Mouse (Mus musculus) ovary, adult 18-20 months (tissue): Measurements from ENCODE around the gene Tspan32.

ENCODE experiments used
- DNase-seq: peaks from one replicate; pipeline ENCODE4 v3.0.0; 2022; ENCODE audit warnings: low spot score, mixed read lengths

Gene Tspan32

GRCm38 (mm10) chr7:143033581-143033980 is 28.7 kb downstream of the Tspan32 start:
- DNase-seq = no peak

- DNase-seq = no peak
Measured at GRCm38 (mm10) chr7:143034112-143034511, 29.3 kb downstream of the Tspan32 start.

GRCm38 (mm10) chr7:143034519-143035450 is 29.9 kb downstream of the Tspan32 start:
- no peak for DNase-seq

- no peak for DNase-seq
Measured at GRCm38 (mm10) chr7:143036787-143037186, 31.9 kb downstream of the Tspan32 start.

DNA sequence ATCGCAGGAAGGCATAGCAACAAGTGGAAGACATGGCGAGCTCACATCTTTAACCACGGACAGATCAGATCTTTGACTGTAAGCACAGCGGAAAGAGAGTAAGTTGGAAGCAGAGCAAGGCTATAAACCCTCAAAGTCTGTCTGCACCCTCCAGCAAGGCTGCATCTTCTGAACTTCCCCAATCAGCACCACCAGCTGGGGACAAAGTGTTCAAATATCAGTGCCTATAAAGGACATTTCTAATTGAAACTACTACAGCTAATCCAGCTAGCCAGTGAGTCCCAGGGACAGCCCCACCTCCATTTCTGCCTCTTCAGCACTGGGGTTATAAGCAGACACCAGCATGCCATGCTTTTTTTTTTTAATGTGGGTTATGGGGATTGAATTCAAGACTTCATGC is 32.5 kb downstream of the Tspan32 start:
- DNase-seq = no peak

DNA sequence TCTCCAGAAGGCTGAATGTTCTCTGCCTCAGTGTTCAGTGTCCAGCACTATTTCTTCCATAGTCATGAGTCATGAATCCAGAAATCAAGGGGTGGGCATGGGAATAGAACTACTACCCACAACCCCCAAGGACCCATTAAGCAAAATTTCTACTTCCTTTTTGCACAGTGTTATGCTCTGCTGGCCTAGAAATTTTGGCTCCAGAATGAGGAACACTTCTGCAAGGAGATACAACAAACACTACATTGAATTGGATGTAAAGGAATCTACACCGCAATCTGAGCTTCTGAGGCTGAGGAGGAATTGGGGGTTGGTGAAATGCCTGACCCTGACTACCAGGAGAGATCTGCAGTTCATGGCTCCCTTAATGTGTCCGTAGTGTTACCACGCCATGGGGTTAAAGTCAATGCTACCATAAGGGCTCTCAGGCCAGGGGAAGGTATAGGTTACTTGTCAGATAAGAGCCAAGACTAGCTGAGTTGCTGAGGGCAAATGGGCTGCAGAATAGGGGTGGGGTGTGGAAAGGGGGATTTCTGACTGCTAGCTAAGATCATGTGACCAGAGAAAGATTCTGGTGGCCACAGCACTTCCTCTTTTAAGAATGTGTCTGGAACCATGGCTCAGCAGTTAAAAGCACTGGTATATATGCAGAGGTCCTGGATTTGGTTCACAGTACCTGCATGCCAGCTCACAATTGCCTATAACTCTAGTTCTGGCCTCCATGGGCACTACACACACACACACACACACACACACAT is 33.5 kb downstream of the Tspan32 start:
- DNase-seq = no peak

GRCm38 (mm10) chr7:143040561-143040960 is 35.7 kb downstream of the Tspan32 start:
- no peak for DNase-seq

GRCm38 (mm10) chr7:143041138-143041822 is 36.4 kb downstream of the Tspan32 start:
- no peak for DNase-seq

- peak; percentile 80 for DNase-seq
Measured at GRCm38 (mm10) chr7:143042089-143042488, 37.2 kb downstream of the Tspan32 start.

- no peak for DNase-seq
Measured at GRCm38 (mm10) chr7:143042897-143043300, 38.1 kb downstream of the Tspan32 start.

DNA sequence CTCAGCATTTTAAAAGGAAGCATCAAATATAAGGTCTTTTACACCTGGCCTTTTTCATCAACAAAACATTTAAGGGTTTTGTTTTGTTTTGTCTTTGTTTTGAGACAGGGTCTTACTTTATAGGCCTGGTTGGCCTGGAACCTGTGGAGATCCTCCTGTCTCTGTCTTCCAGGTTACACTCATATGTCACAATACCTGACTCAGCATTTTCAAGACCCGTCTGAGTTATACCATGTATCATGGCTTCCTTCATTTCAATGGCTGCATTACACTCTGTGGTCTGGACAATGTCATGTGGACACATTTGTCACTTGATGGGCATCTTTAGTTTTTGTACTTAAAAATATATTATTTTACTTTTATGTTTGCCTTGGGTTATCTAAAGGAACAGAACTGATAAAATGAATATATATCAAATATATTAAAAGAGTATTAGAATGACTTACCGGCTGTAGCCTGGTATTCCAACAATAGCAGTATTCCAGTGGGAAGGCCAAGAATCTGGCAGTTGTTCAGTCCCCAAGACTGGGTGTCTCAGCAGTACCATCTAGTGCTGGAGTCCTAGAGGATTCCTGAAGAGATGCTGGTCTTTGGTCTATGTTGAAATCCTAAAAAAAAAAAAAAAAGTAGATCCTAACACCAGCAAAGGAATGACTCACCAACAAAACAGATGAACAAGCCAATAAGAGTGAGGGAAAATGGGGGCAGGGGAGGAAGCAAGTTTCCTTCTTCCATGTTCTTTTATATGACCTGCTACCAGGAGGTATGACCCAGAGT is 39.4 kb downstream of the Tspan32 start:
- no peak for DNase-seq

DNA sequence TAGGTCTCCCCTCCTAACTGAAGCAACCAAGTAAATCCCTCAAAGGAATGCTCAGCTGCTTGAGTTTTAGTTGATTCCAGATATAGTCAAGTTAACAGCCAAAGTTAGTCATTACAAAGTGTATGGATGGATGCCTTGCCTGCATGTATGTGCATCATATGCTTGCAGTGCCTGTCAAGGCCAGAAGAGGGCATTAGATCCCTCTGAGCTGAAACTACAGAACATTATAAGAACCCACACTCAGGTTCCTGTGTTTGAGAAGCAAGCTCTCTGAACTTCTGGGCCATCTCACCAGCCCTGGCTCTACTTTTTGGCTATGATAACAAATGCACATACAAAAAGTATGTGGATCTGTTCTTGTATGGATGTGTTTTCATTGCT is 40.0 kb downstream of the Tspan32 start:
- DNase-seq = no peak

DNA sequence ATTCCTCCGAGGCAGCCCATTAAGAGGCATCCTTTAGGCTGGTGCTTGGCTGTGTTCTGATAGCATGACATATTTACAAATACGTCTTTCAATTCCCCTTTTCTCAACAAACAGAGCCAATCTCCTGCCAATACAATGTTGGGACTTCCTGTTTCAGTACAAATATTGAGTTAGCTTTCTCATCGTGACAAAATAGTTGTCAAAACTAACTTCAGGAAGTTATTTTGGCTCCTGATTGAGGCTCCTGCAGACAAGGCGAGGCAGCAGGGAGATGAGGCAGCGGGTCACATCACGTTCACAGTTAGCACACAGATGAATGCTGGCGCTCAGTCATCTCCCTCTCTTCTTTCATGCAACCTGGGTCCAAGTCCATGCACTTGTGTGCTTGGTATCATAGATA is 41.5 kb downstream of the Tspan32 start:
- no peak for DNase-seq

- DNase-seq = peak; percentile 42
Measured at GRCm38 (mm10) chr7:143049331-143049730, 44.5 kb downstream of the Tspan32 start.

DNA sequence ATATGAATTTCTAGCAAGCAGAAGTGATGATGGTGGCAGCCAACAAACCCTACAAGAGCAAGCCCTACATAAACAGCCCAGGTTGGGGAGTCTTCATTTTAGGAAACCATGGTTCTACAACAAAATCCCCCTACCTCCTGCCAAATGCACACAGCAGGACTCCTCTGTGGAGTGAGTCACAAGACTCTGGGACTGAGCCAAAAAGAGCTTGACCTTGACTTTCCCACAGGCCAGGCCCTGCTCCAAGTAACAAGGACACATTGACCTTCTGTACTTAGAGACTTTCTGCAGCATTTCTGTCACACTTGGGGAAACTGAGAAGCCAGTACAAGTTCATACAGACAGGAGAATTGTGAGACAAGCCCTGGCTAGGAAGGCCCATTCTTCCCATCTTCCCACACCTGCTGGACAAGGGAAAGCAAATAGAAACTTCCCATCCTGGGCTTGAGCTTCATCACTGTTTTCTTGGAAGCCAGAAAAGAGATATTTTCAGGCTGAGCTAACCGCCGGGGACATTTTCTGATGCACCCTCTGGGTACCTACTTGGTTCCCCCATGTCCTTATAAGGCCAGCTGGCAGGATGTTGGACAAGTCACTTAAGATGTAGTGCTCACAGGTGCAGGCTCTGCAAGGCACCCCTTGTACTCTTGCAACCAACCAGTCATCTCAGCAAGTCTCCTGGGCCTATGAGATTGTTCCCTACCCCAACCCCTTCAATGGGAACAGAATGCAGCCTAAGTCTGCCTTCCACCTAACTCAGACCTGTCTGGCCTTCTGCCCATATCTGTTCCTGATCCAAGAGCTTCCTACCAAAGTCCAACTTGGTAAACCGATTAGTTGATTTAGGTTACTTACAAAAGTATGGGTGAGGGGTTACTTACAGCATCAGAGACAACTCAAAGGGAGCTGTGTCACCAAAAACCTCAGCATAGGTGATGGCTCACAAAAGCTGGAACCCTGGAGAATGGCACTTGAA is 45.3 kb downstream of the Tspan32 start:
- peak; percentile 73 for DNase-seq

GRCm38 (mm10) chr7:143051316-143051715 is 46.5 kb downstream of the Tspan32 start:
- DNase-seq = no peak

- peak; percentile 78 for DNase-seq
Measured at GRCm38 (mm10) chr7:143052626-143053007, 47.8 kb downstream of the Tspan32 start, which contains the start of gene Cd81. Gene Cd81 (plus strand): TSS chr7:143052739.

DNA sequence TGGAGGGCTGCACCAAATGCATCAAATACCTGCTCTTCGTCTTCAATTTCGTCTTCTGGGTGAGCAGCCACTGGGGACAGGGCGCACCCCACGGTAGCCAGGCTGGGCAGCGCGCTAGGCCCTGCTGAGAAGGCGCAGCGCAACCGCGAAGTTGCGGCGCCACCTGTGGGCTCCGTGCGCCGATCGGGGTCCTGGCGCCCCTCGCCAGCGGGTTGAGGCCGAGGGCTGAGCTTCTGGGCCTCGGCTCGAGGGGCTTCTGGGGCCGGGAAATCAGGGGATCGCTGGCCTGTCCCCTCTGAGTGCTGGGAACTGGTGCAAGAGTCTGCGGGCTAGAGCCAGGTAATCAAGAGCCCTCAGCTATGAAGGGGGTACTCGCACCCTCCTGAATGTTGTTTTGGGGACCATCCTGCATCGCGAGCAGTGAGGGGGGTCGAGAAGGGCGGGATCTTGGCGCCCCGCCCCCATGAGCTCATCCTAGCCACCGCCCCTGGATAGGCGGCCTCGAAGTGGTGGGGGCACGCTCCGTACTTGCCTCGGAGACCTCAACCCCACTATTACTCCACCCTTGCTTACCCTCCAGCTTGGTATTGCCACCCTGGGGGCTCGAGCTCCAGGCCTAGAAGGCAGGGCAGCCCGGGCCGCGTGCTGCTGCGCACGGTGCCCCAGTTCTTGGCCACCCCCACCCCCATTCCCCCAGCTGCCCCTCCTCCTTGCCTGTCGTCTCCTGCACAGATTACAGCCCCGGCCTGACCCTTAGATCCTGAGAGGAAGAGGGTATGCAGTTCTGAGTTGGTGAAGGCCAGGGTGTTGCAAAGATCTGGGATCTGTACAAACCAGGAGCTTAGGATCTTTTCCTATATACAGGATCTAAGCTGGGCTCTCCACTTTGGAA is 48.4 kb downstream of the Tspan32 start:
- DNase-seq = peak; percentile 61

DNA sequence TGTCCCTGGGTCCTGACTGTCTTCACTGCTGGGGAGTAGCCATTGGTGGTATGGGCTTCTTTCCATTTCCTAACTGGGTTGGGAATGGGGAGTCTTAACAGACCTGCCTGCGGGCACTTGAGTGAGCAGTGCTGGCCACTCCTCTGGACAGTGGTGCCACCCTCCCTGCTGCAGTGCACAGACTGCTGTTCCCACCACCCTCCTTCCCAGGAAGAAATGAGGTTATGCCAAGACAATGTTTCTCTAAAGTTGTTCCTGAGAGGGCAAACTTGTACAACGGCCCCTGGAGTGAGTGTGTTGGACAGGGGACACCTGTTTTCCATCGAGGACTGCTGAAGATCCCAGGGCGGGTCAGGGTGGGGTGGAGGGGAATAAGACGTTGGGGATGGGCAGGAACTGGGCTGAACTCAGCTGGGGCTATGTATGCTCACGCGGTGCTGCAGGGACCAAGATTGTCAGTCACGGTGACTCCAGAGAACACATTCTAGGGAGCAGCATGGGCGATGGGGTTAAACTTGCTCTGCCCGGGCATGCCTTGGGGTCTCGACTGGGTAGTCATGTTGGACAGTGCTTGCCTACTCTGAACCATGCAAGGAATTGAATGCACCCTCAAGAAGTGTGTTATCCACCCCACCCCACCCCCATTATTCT is 49.2 kb downstream of the Tspan32 start:
- DNase-seq = no peak
